Mouse (Mus musculus) neural tube, embryonic 14.5 days (tissue): Measurements from ENCODE around the gene Gm17387. TPM values are rescaled to one million over a fixed set of nuclear protein-coding genes. Genes with fewer than 3 reads are reported as not detected.
A peak's percentile ranks its signal among the peaks of the same experiment; 100 is the strongest.

Source experiments
- ATAC-seq: fragments of 200-750 bp; cut with Nextera tagmentation; 2 replicates; pipeline ENCODE4 v1.8.0; 2017; ENCODE audit warnings: low read depth, mild to moderate bottlenecking, moderate TSS enrichment, moderate library complexity
- H3K27ac ChIP-seq: fragments of 300-500 bp; sonication (generic); 2 replicates; pipeline ENCODE4 v1.5.1; 2014; ENCODE audit warnings: low read depth, mild to moderate bottlenecking, control low read depth, low read length, moderate library complexity, mixed read lengths
- H3K27me3 ChIP-seq: fragments of 300-500 bp; sonication (generic); 2 replicates; pipeline ENCODE4 v1.6.1; 2014; ENCODE audit warnings: low read length; ENCODE audit not compliant: control insufficient read depth, insufficient read depth
- H3K36me3 ChIP-seq: fragments of 300-500 bp; sonication (generic); 2 replicates; pipeline ENCODE4 v1.6.1; 2014; ENCODE audit warnings: low read length, mixed read lengths; ENCODE audit not compliant: control insufficient read depth, insufficient read depth
- H3K4me1 ChIP-seq: fragments of 300-500 bp; sonication (generic); 2 replicates; pipeline ENCODE4 v1.6.1; 2014; ENCODE audit warnings: low read length; ENCODE audit not compliant: control insufficient read depth, insufficient read depth
- H3K4me2 ChIP-seq: fragments of 300-500 bp; sonication (generic); 2 replicates; pipeline ENCODE4 v1.6.1; 2014; ENCODE audit warnings: mild to moderate bottlenecking, low read depth, low read length, control low read depth
- H3K4me3 ChIP-seq: fragments of 300-500 bp; sonication (generic); 2 replicates; pipeline ENCODE4 v1.5.1; 2014; ENCODE audit warnings: low read depth, low read length, control low read depth, mixed read lengths
- H3K9ac ChIP-seq: fragments of 300-500 bp; sonication (generic); replicated peaks from 2 replicates; pipeline ENCODE4 v1.6.1; 2014; ENCODE audit warnings: low read depth, mild to moderate bottlenecking, control low read depth, low read length, mixed read lengths
- H3K9me3 ChIP-seq: fragments of 300-500 bp; sonication (generic); 2 replicates; pipeline ENCODE4 v1.6.1; 2016; ENCODE audit warnings: low read length; ENCODE audit not compliant: control insufficient read depth
- WGBS: fragments of 180-500 bp; shearing (Covaris S2); extraction: QIAGEN DNeasy Blood & Tissue Kit; methylation state at CpG from one replicate; pipeline ENCODE4 v1.1.7; 2014; 5-methylcytosine and 5-hydroxymethylcytosine counted together
- polyA plus RNA-seq: library from polyadenylated mRNA; unstranded; fragments of >200 nt; fragmentation: Nextera tagmentation; extraction: Ambion mirVana; gene quantifications from 2 replicates; pipeline ENCODE4 v1.2.1, GENCODE M21; 2014

Gm17387 gene
- polyA plus RNA-seq, 1 experiment from 2014 or later = not detected

GRCm38 (mm10) chr7:140998853-140999700, 29.9 kb upstream of the Gm17387 start:
- no peak for ATAC-seq
- 93% methylated on average over 11 of the region's 11 CpGs for WGBS
- Histone ChIP-seq H3K27me3 (no peaks in the 10 kb centered on the region), H3K4me2 (no peak overlapping the region), H3K4me3 (no peak overlapping the region), H3K4me1 (no peaks in the 10 kb centered on the region), H3K9ac (no peak overlapping the region), H3K9me3 (no peaks in the 10 kb centered on the region), H3K36me3 (no peaks in the 10 kb centered on the region), H3K27ac (no peak overlapping the region)

GRCm38 (mm10) chr7:141000881-141001708, 27.8 kb upstream of the Gm17387 start:
- Histone ChIP-seq H3K9me3 (no peaks in the 10 kb centered on the region), H3K27me3 (no peaks in the 10 kb centered on the region), H3K4me2 (no peak overlapping the region), H3K4me1 (no peaks in the 10 kb centered on the region), H3K9ac (no peak overlapping the region), H3K27ac (no peak overlapping the region), H3K36me3 (no peaks in the 10 kb centered on the region), H3K4me3 (no peak overlapping the region)
- 77% methylated on average over 15 of the region's 15 CpGs for WGBS
- no peak for ATAC-seq

DNA sequence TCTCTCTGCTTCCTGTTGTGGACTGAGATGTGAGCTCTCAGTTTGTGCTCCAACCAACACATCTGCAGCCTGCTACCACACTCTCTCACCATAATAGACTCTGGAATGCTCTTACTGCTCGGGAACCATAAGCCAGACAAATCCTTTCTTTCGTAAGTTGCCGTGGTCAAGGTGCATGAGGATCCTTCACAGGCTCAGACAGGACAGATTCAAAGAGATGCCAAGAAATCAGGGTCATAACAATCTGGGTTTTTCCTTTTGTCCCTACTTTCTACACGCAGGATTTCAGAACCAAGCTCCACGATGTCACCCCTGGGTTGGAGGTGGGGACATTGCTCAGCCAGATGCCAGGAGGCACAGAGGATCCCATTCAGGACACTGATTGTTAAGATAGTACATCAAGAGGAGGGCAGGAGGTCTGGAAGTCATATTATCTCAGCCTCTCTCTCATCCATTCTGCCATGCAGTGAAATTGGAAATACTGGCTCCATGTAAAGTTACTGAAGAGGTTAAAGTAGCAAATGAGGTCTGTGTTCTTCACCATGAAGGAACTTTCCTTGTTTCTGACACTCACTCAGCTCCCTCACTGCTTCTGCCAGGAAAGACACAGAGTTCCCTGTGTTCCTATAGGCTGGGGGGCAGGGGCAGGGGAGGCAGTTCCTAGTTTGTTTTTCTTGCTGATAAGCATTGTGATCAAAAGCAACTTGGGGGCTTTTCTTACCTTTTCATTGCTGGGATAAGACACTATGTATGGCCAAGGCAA, 25.5 kb upstream of the Gm17387 start:
- Histone ChIP-seq H3K4me2 (no peak overlapping the region), H3K9me3 (no peaks in the 10 kb centered on the region), H3K4me1 (no peaks in the 10 kb centered on the region), H3K27ac (no peak overlapping the region), H3K36me3 (no peaks in the 10 kb centered on the region), H3K27me3 (no peaks in the 10 kb centered on the region), H3K9ac (no peak overlapping the region), H3K4me3 (no peak overlapping the region)
- no peak for ATAC-seq
- WGBS = 90% methylated on average over 5 of the region's 5 CpGs

GRCm38 (mm10) chr7:141006446-141006845, 22.5 kb upstream of the Gm17387 start:
- H3K36me3 ChIP-seq = no peaks in the 10 kb centered on the region
- H3K4me2 ChIP-seq = no peak overlapping the region
- no peaks in the 10 kb centered on the region for H3K27me3 ChIP-seq
- H3K9ac ChIP-seq = no peak overlapping the region
- no peaks in the 10 kb centered on the region for H3K4me1 ChIP-seq
- no peaks in the 10 kb centered on the region for H3K9me3 ChIP-seq
- no peak overlapping the region for H3K27ac ChIP-seq
- ATAC-seq = no peak
- H3K4me3 ChIP-seq = no peak overlapping the region
- 93% methylated on average over 6 of the region's 6 CpGs for WGBS

- H3K9ac ChIP-seq = no peak overlapping the region
- H3K4me2 ChIP-seq = no peak overlapping the region
- WGBS = 67% methylated on average over 5 of the region's 5 CpGs
- no peaks in the 10 kb centered on the region for H3K9me3 ChIP-seq
- no peak for ATAC-seq
- no peaks in the 10 kb centered on the region for H3K4me1 ChIP-seq
- no peaks in the 10 kb centered on the region for H3K27me3 ChIP-seq
- no peak overlapping the region for H3K27ac ChIP-seq
- H3K36me3 ChIP-seq = no peaks in the 10 kb centered on the region
- no peak overlapping the region for H3K4me3 ChIP-seq
Observed at GRCm38 (mm10) chr7:141006914-141007313, 22.0 kb upstream of the Gm17387 start.

DNA sequence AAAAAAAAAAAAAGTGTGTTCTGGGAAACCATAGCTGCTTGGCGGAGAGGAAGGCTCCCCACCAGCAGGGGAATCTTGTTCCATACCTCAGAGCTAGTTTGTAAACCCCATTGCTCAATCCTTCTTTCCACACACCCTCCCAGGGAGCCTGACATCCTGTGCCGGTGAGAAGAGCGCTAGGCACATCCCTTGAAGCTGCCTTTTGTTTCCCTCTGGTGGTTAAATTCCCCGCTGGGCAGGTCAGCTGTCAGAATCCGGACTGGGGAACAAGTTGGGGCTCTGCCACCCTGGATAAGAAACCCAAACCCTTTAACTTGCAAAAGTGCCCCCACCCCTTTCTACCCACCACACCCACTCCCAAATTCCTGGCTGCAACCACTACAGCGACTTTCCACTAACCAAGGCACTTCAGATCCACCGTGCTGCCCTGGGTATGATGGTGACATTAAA, 20.6 kb upstream of the Gm17387 start:
- Histone ChIP-seq H3K9ac (no peak overlapping the region), H3K4me3 (no peak overlapping the region), H3K9me3 (no peaks in the 10 kb centered on the region), H3K27me3 (no peaks in the 10 kb centered on the region), H3K27ac (no peak overlapping the region), H3K4me2 (no peak overlapping the region), H3K4me1 (no peaks in the 10 kb centered on the region), H3K36me3 (no peaks in the 10 kb centered on the region)
- 7% methylated on average over 7 of the region's 7 CpGs for WGBS
- no peak for ATAC-seq

DNA sequence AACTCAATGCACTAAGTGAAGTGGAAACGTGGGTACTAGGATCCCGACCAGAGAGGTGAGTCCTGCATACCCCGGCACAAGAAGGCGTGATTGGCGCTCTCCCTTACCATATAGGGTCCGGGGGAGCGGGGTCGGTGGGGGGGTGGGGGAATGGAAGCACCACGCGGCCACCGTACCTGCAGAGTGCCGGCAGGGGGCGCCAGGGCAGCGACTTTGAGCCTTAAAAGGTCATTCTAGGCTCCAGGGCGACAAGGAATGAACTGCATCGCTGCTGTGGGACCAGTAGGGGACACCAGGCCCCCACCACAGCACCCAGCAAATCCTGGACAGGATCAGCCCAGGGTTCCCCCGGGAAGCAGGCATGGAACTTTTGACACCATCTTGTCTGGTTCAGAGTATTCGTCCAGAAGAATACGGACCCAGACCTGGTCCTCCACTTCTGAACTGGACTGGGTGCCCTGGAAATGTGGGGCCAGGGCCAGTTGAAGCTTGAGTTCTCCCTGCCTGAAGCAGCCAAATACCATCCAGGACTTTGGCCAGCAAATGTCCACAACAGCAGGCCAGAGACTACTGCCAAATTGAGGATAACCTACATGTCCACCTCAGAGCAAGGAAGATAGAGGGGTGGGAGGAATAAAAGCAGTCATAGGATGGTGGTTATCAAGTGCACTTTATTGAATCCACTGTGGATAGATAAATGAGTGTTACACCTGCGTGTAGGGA, 19.8 kb upstream of the Gm17387 start:
- Histone ChIP-seq H3K27ac (no peak overlapping the region), H3K4me1 (no peaks in the 10 kb centered on the region), H3K36me3 (no peaks in the 10 kb centered on the region), H3K9ac (no peak overlapping the region), H3K27me3 (no peaks in the 10 kb centered on the region), H3K4me3 (no peak overlapping the region), H3K4me2 (0 out of 2 replicates have a peak overlapping the region, but pooled peaks have one; percentile 11), H3K9me3 (no peaks in the 10 kb centered on the region)
- no peak; the same call in 1 of the 2 replicates for ATAC-seq
- 7% methylated on average over 20 of the region's 20 CpGs for WGBS

DNA sequence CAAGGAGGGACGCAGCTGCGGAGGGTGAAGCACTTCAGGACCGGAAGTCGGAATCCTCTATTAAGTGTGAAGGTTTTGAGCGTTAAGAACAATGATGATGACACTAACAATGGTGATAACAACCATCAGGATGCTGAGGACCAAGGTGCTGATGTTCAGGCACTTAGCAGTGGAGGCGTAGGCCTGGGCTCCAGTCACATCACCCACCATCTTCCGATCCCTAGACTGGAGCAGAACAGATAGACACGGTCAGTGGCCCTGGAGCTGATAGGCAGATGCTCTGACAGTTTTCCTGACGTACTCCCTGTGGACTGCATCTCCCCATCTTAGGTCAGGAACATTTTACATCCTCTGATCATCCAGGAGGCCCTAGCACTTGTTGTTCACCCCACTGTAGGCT, 19.3 kb upstream of the Gm17387 start:
- H3K27me3 ChIP-seq = no peaks in the 10 kb centered on the region
- no peaks in the 10 kb centered on the region for H3K36me3 ChIP-seq
- no peaks in the 10 kb centered on the region for H3K9me3 ChIP-seq
- no peaks in the 10 kb centered on the region for H3K4me1 ChIP-seq
- 89% methylated on average over 9 of the region's 9 CpGs for WGBS
- ATAC-seq = no peak
- no peak overlapping the region for H3K4me3 ChIP-seq
- H3K27ac ChIP-seq = no peak overlapping the region
- H3K4me2 ChIP-seq = no peak overlapping the region
- H3K9ac ChIP-seq = no peak overlapping the region
